Comparison of ENCODE assay signal across 1 mouse cellular context in the genomic region with DNA sequence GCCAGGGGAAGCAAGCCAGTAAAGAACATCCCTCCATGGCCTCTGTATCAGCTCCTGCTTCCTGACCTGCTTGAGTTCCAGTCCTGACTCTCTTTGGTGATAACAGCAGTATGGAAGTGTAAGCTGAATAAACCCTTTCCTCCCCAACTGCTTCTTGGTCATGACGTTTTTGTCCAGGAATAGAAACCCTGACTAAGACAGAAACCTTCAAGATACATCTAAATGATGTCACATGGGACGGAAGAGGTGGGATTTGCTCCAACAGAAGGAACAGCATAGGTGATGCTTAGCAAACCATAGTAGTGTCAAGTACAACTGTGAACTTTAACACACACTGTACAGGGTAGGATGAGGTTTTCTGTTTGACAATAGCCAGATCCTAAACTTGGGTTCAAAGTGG. TPM values are rescaled to one million over a fixed set of nuclear protein-coding genes. Genes with fewer than 3 reads are reported as not detected.
"Had no signal": no experiment of that assay in that cellular context is flagged by ENCODE, and none has a peak within 500 bp of the region (broad histone marks: within the 10 kb centered on the region; RNA-seq: fewer than 3 reads in every experiment).

No protein-coding gene starts in this region.

RNA-seq across cellular contexts. Expression of gene Msi1, which starts 50.5 kb away (rescaled TPM):
- total RNA-seq: neutrophil, adult 5-6 weeks had no signal
